Mouse (Mus musculus) gastrocnemius, postnatal 4 days (tissue): ENCODE data around the gene Zfp512b. TPM values are rescaled to one million over a fixed set of nuclear protein-coding genes. Genes with fewer than 3 reads are reported as not detected.

Experiments used
- DNase-seq, 2 experiments: peaks; one replicate each; pipeline ENCODE4 v3.0.0; 2021 to 2022; ENCODE audit warnings: low spot score in 2 of 2, mixed read lengths in 2 of 2
- long read RNA-seq, 2 experiments: library from polyadenylated mRNA; stranded (forward); transcript quantifications; one replicate each; pipeline ENCODE4 v2.0.0; 2021
- total RNA-seq, 2 experiments: library from RNA; stranded (reverse); gene quantifications; 2 replicates each; pipeline ENCODE4 v1.2.3; 2021

The Zfp512b gene
- 10 to 100 TPM; 49.8 to 51.4 TPM for total RNA-seq
- long read RNA-seq, experiment 1, partial matches to known transcripts: 4 of 25 reads
- long read RNA-seq, experiment 1, other reads (novel, unspliced or antisense): 21 of 25 reads
- long read RNA-seq, experiment 2, partial matches to known transcripts: 8 of 27 reads
- long read RNA-seq, experiment 2, other reads (novel, unspliced or antisense): 19 of 27 reads

GRCm38 (mm10) chr2:181592231-181593041, at the start of gene Zfp512b:
Gene Zfp512b (minus strand): TSS chr2:181592803.
- DNase-seq: peak; percentile 65 to 75

GRCm38 (mm10) chr2:181635865-181636264, 43.3 kb upstream of the Zfp512b start:
- DNase-seq: no peak

- DNase-seq: no peak
These were observed 40.0 kb upstream of the Zfp512b start for GRCm38 (mm10) chr2:181632624-181633023.

GRCm38 (mm10) chr2:181628471-181628870, 35.9 kb upstream of the Zfp512b start:
- DNase-seq: no peak

- no peak for DNase-seq
These were observed 30.8 kb upstream of the Zfp512b start for GRCm38 (mm10) chr2:181623401-181623800.

GRCm38 (mm10) chr2:181618761-181619495, 26.3 kb upstream of the Zfp512b start:
- DNase-seq: no peak

- DNase-seq: no peak
These were observed 9.8 kb upstream of the Zfp512b start for GRCm38 (mm10) chr2:181602367-181602766.

GRCm38 (mm10) chr2:181601751-181602145, 9.1 kb upstream of the Zfp512b start:
- DNase-seq: no peak

GRCm38 (mm10) chr2:181600828-181601750, 8.5 kb upstream of the Zfp512b start:
- DNase-seq: peak; percentile 90 to 97

- DNase-seq: no peak
These were observed 7.7 kb upstream of the Zfp512b start for GRCm38 (mm10) chr2:181600226-181600758.

GRCm38 (mm10) chr2:181598454-181599351, 6.1 kb upstream of the Zfp512b start, which contains the start of gene Samd10:
Gene Samd10 (minus strand): TSS chr2:181599212.
- peak in 1 of 2 experiments; percentile 32 for DNase-seq

- no peak for DNase-seq
These were observed 4.9 kb upstream of the Zfp512b start for GRCm38 (mm10) chr2:181597378-181598061.

GRCm38 (mm10) chr2:181596221-181596960, 3.8 kb upstream of the Zfp512b start:
- DNase-seq: no peak

GRCm38 (mm10) chr2:181594946-181595696, 2.5 kb upstream of the Zfp512b start:
- no peak for DNase-seq

- no peak for DNase-seq
These were observed 1.3 kb upstream of the Zfp512b start for GRCm38 (mm10) chr2:181593937-181594336.

- DNase-seq: peak in 1 of 2 experiments; percentile 48
These were observed 429 bp upstream of the Zfp512b start for GRCm38 (mm10) chr2:181593042-181593421.

GRCm38 (mm10) chr2:181591528-181592085, 996 bp downstream of the Zfp512b start, which contains the start of gene Prpf6:
Gene Prpf6 (plus strand): TSS chr2:181591868.
- DNase-seq: peak in 1 of 2 experiments; percentile 7
